Mouse (Mus musculus): ENCODE data around the gene Esrra. TPM values are rescaled to one million over a fixed set of nuclear protein-coding genes. Genes with fewer than 3 reads are reported as not detected.
"Not testable (repeated sequence)": the region's sequence is repeated elsewhere in the genome, so short reads cannot be mapped to it uniquely, and the experiment has no call there.

Esrra gene
- total RNA-seq, 2 experiments from 2014 or later, result 57.0 to 59.8 TPM

- DNase-seq, result not testable (repeated sequence)
Observed at GRCm38 (mm10) chr19:6895608-6896305, 25.9 kb downstream of the Esrra start.

DNA sequence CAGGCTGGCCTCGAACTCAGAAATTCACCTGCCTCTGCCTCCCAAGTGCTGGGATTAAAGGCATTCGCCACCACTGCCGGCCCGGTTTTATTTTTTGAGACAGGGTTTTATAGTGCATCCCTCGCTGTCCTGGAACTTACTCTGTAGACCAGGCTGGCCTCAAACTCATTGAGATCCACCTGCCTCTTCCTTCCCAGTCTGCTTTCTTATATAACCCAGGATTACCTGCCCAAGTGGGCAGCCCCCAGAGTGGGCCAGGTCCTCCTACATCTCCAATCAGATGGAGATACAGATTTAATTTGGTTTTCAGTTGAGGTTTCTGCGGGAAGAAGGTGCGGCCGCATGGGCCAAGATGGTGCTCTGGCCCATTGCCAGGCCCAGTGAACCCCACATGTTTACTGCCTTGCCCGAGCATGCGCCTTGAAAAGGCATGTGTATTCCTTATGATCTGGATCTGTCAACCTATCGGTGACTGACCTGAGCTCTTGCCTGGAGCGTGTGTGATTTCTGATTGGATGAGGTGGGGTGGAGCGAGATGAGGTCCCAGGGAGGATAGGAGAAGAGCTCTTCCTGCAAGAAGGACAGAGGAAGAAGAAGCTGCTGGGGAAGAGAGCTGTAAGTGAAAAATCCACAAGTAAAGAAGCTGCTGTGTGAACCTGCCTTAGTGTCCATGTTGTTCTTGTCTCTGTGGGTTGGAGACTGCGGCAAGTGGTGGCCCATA lies 27.7 kb downstream of the Esrra start:
- DNase-seq, result no peak

- DNase-seq, result no peak
Observed at GRCm38 (mm10) chr19:6892512-6892911, 29.1 kb downstream of the Esrra start.

- DNase-seq, result no peak
Observed at GRCm38 (mm10) chr19:6877965-6878364, 43.6 kb downstream of the Esrra start.

DNA sequence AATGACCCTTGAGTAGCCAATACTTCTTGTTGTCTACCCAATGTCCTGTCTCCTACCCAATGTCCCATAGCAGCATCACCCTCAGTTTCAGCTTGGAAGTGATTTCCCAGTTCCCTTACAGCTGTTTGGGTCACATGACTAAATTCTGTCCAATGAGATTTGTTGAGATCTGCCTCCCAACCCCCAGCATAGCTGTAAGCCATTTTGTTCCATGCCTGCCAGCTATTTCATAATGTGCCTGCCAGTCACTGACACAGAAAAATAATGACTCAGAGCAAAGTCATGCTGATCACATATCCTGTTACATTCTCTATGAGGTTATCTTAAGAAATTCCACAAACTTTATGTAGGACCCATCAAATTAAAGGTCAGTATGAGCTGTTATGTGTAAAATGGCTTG lies 44.8 kb downstream of the Esrra start:
- no peak for DNase-seq

GRCm38 (mm10) chr19:6875834-6876233 lies 45.8 kb downstream of the Esrra start:
- DNase-seq, result no peak

GRCm38 (mm10) chr19:6874257-6874656 lies 47.4 kb downstream of the Esrra start:
- DNase-seq, result no peak

GRCm38 (mm10) chr19:6872701-6873100 lies 48.9 kb downstream of the Esrra start:
- no peak for DNase-seq

- no peak for DNase-seq
Observed at GRCm38 (mm10) chr19:6871574-6872271, 49.9 kb downstream of the Esrra start.

DNA sequence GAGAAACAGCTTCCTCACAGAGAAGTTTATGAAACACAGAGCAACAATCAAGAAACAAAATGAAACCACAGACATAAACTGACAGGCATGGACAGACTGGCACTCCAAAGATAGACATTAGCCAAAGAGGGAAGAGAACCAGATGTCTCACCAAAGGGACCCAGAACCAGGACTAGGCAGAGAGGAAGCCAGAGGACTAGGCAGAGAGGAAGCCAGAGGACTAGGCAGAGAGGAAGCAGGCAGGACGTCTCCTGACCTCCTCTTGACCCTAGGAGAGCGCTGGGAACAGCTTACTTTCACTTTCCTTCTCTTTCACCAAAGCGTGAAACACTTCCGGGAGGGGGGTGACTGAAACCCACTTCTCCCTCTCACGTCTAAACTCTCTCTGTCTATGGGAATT lies 52.3 kb downstream of the Esrra start:
- no peak for DNase-seq

GRCm38 (mm10) chr19:6861451-6861850 lies 60.2 kb downstream of the Esrra start:
- DNase-seq, result no peak

Small RNA genes lying within 50 kb of the gene (microRNA-seq; reads per million reads assigned to microRNA genes)
- gene Mir6990, result 5.1 to 7.5 reads per million in 2 experiments

Other genes starting within 250 kb of the Esrra start
- gene Rps6ka4, start 81.2 kb downstream of the Esrra start, total RNA-seq (2021), result 10 to 100 TPM; 34.6 to 36.0 TPM
- 1 to 10 TPM; 10.0 TPM for gene Ccdc88b, start 63.6 kb downstream of the Esrra start, total RNA-seq (2021)
- 10 to 100 TPM; 46.5 to 48.1 TPM for gene Trmt112, start 12.1 kb downstream of the Esrra start, total RNA-seq (2021)
- 100 to 1,000 TPM; 368 to 411 TPM for gene Prdx5, start 11.7 kb downstream of the Esrra start, total RNA-seq (2021)
- gene Catsperz, start 3.6 kb upstream of the Esrra start, total RNA-seq (2021), result 10 to 100 TPM; 12.2 to 13.7 TPM
- gene Kcnk4, start 12.7 kb upstream of the Esrra start, total RNA-seq (2021), result 10 to 100 TPM; 19.8 to 21.7 TPM
- 10 to 100 TPM; 36.4 to 40.3 TPM for gene Bad, start 20.0 kb upstream of the Esrra start, total RNA-seq (2021)
- 100 to 1,000 TPM in 1 of 2 experiments, 10 to 100 TPM in 1; 96.0 to 104 TPM for gene Gpr137, start 20.7 kb upstream of the Esrra start, total RNA-seq (2021)
- 10 to 100 TPM; 63.1 to 69.8 TPM for gene Ppp1r14b, start 53.2 kb upstream of the Esrra start, total RNA-seq (2021)
- gene Plcb3, start 54.7 kb upstream of the Esrra start, total RNA-seq (2021), result 10 to 100 TPM; 13.8 to 14.2 TPM
- 100 to 1,000 TPM in 1 of 2 experiments, 10 to 100 TPM in 1; 86.0 to 101 TPM for gene Fkbp2, start 58.7 kb upstream of the Esrra start, total RNA-seq (2021)
- gene Vegfb, start 65.8 kb upstream of the Esrra start, total RNA-seq (2021), result 10 to 100 TPM; 81.5 to 82.6 TPM
- gene Dnajc4, start 70.8 kb upstream of the Esrra start, total RNA-seq (2021), result 10 to 100 TPM; 21.9 to 22.9 TPM
- 10 to 100 TPM; 13.8 to 14.3 TPM for gene Nudt22, start 74.3 kb upstream of the Esrra start, total RNA-seq (2021)
- 10 to 100 TPM; 13.1 to 17.8 TPM for gene Trpt1, start 74.3 kb upstream of the Esrra start, total RNA-seq (2021)
- gene Fermt3, start 97.7 kb upstream of the Esrra start, total RNA-seq (2021), result 1 to 10 TPM; 3.9 to 5.0 TPM
- 100 to 1,000 TPM; 216 to 229 TPM for gene Stip1, start 118.2 kb upstream of the Esrra start, total RNA-seq (2021)
- 10 to 100 TPM; 20.4 to 22.2 TPM for gene Macrod1, start 135.0 kb upstream of the Esrra start, total RNA-seq (2021)
- gene Flrt1, start 183.9 kb upstream of the Esrra start, total RNA-seq (2021), result 10 to 100 TPM; 18.4 to 18.6 TPM

Measured in layer of hippocampus, postnatal 36 days (tissue).